Comparison of ENCODE assay signal across 13 mouse cellular contexts in genomic region chr13:119388804-119389203, GRCm38 (mm10). TPM values are rescaled to one million over a fixed set of nuclear protein-coding genes. Genes with fewer than 3 reads are reported as not detected.
A peak's percentile ranks its signal among the peaks of the same experiment; 100 is the strongest.
DNase-seq lines count a peak whose midpoint lies in the region; ATAC-seq and TF ChIP-seq lines count a peak whose summit lies in the region.
"Had no signal": no experiment of that assay in that cellular context is flagged by ENCODE, and none has a peak within 500 bp of the region (broad histone marks: within the 10 kb centered on the region; RNA-seq: fewer than 3 reads in every experiment).

No protein-coding gene starts in this region.

- no peak overlapping the region for H3K27ac ChIP-seq in forebrain, embryonic 14.5 days (ENCODE audit: low read depth, low read length)
- no peak overlapping the region for H3K27ac ChIP-seq in forebrain, embryonic 10.5 days
- H3K27ac ChIP-seq in lung, embryonic 14.5 days (ENCODE audit: low read depth) = no peak overlapping the region
- H3K27ac ChIP-seq: embryonic facial prominence, embryonic 13.5 days; stomach, embryonic 15.5 days had no signal

- 95% methylated on average over 4 of the region's 4 CpGs for WGBS in forebrain, embryonic 14.5 days
- whole genome bisulfite sequencing in forebrain, embryonic 10.5 days = 87% methylated on average over 4 of the region's 4 CpGs
- 84% methylated on average over 4 of the region's 4 CpGs for WGBS in lung, embryonic 14.5 days

- peaks cover 42% of the 10 kb centered on the region; the same call in 1 of the 2 replicates for H3K36me3 ChIP-seq in forebrain, embryonic 14.5 days (ENCODE audit: control insufficient read depth, insufficient read depth, low read length)
- H3K36me3 ChIP-seq in forebrain, embryonic 10.5 days (replicated peaks) = peaks cover 83% of the 10 kb centered on the region
- peaks cover 53% of the 10 kb centered on the region for H3K36me3 ChIP-seq in lung, embryonic 14.5 days (ENCODE audit: insufficient read depth)

- DNase-seq in forebrain, embryonic 14.5 days (ENCODE audit: low spot score) = peak; percentile 16
- no peak for DNase-seq in forebrain, embryonic 10.5 days (ENCODE audit: extremely low spot score, low spot score)
- peak; percentile 46 for DNase-seq in lung, embryonic 14.5 days
- DNase-seq in lung, adult 18-20 months = no peak
- peak; percentile 80 for DNase-seq in R1 (ENCODE audit: low read depth, low spot score)
- DNase-seq in mesoderm, embryonic 11.5 days (ENCODE audit: low read depth, low spot score) = peak; percentile 11
- no peak for DNase-seq in right cerebral cortex, postnatal 10 days (ENCODE audit: low spot score in 2 of 2)
- DNase-seq in ovary, adult 18-20 months (ENCODE audit: low spot score) = no peak
- DNase-seq: gastrocnemius, postnatal 10 days; heart, postnatal 4 days had no signal

- H3K27me3 ChIP-seq in forebrain, embryonic 14.5 days (replicated peaks; ENCODE audit: control insufficient read depth, insufficient read depth, low read length) = no peaks in the 10 kb centered on the region
- H3K27me3 ChIP-seq in forebrain, embryonic 10.5 days (ENCODE audit: poor library complexity, severe bottlenecking) = no peaks in the 10 kb centered on the region
- no peaks in the 10 kb centered on the region for H3K27me3 ChIP-seq in lung, embryonic 14.5 days (ENCODE audit: insufficient read depth, low read length)
- H3K27me3 ChIP-seq: embryonic facial prominence, embryonic 13.5 days; stomach, embryonic 15.5 days had no signal

- H3K4me2 ChIP-seq in forebrain, embryonic 14.5 days (ENCODE audit: low read length) = no peak overlapping the region
- no peak overlapping the region for H3K4me2 ChIP-seq in lung, embryonic 14.5 days
- H3K4me2 ChIP-seq: embryonic facial prominence, embryonic 13.5 days; stomach, embryonic 15.5 days had no signal

- no peak for ATAC-seq in forebrain, embryonic 14.5 days
- no peak for ATAC-seq in lung, embryonic 14.5 days (ENCODE audit: insufficient read depth)
- ATAC-seq: midbrain, embryonic 16.5 days had no signal

- no peaks in the 10 kb centered on the region for H3K4me1 ChIP-seq in forebrain, embryonic 14.5 days (ENCODE audit: control insufficient read depth, insufficient read depth, low read length)
- H3K4me1 ChIP-seq in forebrain, embryonic 10.5 days = no peaks in the 10 kb centered on the region
- no peaks in the 10 kb centered on the region for H3K4me1 ChIP-seq in lung, embryonic 14.5 days (ENCODE audit: insufficient read depth)
- H3K4me1 ChIP-seq: embryonic facial prominence, embryonic 13.5 days; stomach, embryonic 15.5 days had no signal

- H3K9me3 ChIP-seq in forebrain, embryonic 14.5 days (replicated peaks; ENCODE audit: control insufficient read depth, low read length) = no peaks in the 10 kb centered on the region
- H3K9me3 ChIP-seq in forebrain, embryonic 10.5 days = no peaks in the 10 kb centered on the region
- H3K9me3 ChIP-seq in lung, embryonic 14.5 days (ENCODE audit: low read depth, low read length) = no peaks in the 10 kb centered on the region
- H3K9me3 ChIP-seq: embryonic facial prominence, embryonic 13.5 days; stomach, embryonic 15.5 days had no signal

- TF ChIP-seq CTCF in lung, embryonic 14.5 days (IDR thresholded peaks at IDR 0.05; ENCODE audit: low read depth) = peak; percentile 49

- H3K4me3 ChIP-seq in forebrain, embryonic 14.5 days (ENCODE audit: low read depth, low read length) = no peak overlapping the region
- no peak overlapping the region for H3K4me3 ChIP-seq in forebrain, embryonic 10.5 days
- no peak overlapping the region for H3K4me3 ChIP-seq in lung, embryonic 14.5 days (ENCODE audit: low read depth, low read length)
- H3K4me3 ChIP-seq: embryonic facial prominence, embryonic 13.5 days; stomach, embryonic 15.5 days had no signal

- no peak overlapping the region for H3K9ac ChIP-seq in forebrain, embryonic 14.5 days (ENCODE audit: low read length)
- no peak overlapping the region for H3K9ac ChIP-seq in lung, embryonic 14.5 days
- H3K9ac ChIP-seq: embryonic facial prominence, embryonic 13.5 days; stomach, embryonic 15.5 days had no signal

RNA-seq across cellular contexts. Expression of gene Paip1, which starts 39.6 kb away (rescaled TPM):
- 141 and 148 TPM in 2 replicates for polyA plus RNA-seq in forebrain, embryonic 14.5 days (2014; fragmentation: Nextera tagmentation; extraction: Ambion mirVana)
- 100 and 112 TPM in 2 replicates for polyA plus RNA-seq in forebrain, embryonic 10.5 days (2016; fragmentation: Nextera tagmentation; extraction: Ambion mirVana)
- polyA plus RNA-seq in lung, embryonic 14.5 days (2014; fragmentation: Nextera tagmentation; extraction: Ambion mirVana) = 73.8 and 77.6 TPM in 2 replicates

Comparison
In these comparisons a context has a peak if more than half of its experiments do, and no peak if none do; other contexts are left out.
1. DNase-seq: peak in forebrain, embryonic 14.5 days (single experiment), lung, embryonic 14.5 days (single experiment), R1 (single experiment) and mesoderm, embryonic 11.5 days (single experiment); none in forebrain, embryonic 10.5 days (single experiment), lung, adult 18-20 months (0 of 2), right cerebral cortex, postnatal 10 days (0 of 2) and ovary, adult 18-20 months (single experiment).